Mouse (Mus musculus): ENCODE data around the gene Fbn1. TPM values are rescaled to one million over a fixed set of nuclear protein-coding genes. Genes with fewer than 3 reads are reported as not detected.

Gene Fbn1
- total and polyA plus RNA-seq, 2 experiments from 2014 or later = 12.7 to 127 TPM

- 66% methylated on average over 3 of the region's 3 CpGs for WGBS
- DNase-seq (ENCODE audit: low spot score) (no peak), ATAC-seq (ENCODE audit: insufficient read depth, low read depth) (no peak)
- H3K9me3 ChIP-seq (replicated peaks; ENCODE audit: control insufficient read depth, low read length) = no peaks in the 10 kb centered on the region
- H3K36me3 ChIP-seq (replicated peaks; ENCODE audit: control insufficient read depth, insufficient read depth, low read length) = peaks cover 18% of the 10 kb centered on the region
- no peak overlapping the region for H3K27ac ChIP-seq (ENCODE audit: low read depth)
- H3K4me3 ChIP-seq (ENCODE audit: low read depth, low read length) = no peak overlapping the region
- no peak overlapping the region for H3K9ac ChIP-seq (replicated peaks; ENCODE audit: low read depth, low read length)
- no peak for TF ChIP-seq CTCF (IDR thresholded peaks at IDR 0.05; ENCODE audit: low read depth)
- no peak for TF ChIP-seq EP300 (IDR thresholded peaks at IDR 0.05; ENCODE audit: low read depth)
- no peaks in the 10 kb centered on the region for H3K4me1 ChIP-seq (ENCODE audit: control insufficient read depth, insufficient read depth)
- H3K4me2 ChIP-seq (ENCODE audit: low read depth, low read length) = no peak overlapping the region
- no peaks in the 10 kb centered on the region for H3K27me3 ChIP-seq (ENCODE audit: control insufficient read depth, insufficient read depth, low read length)
These were observed 203.0 kb downstream of the Fbn1 start for GRCm38 (mm10) chr2:125304746-125305145.

- H3K4me1 ChIP-seq (ENCODE audit: control insufficient read depth, insufficient read depth) = no peaks in the 10 kb centered on the region
- no peak overlapping the region for H3K4me2 ChIP-seq (ENCODE audit: low read depth, low read length)
- H3K27me3 ChIP-seq (ENCODE audit: control insufficient read depth, insufficient read depth, low read length) = no peaks in the 10 kb centered on the region
- H3K9ac ChIP-seq (replicated peaks; ENCODE audit: low read depth, low read length) = no peak overlapping the region
- 56% methylated on average over 5 of the region's 5 CpGs for WGBS
- ATAC-seq (ENCODE audit: insufficient read depth, low read depth) = no peak; the same call in 1 of the 2 replicates
- peak overlapping the region; percentile 25; the same call in 1 of the 2 replicates for H3K27ac ChIP-seq (ENCODE audit: low read depth)
- H3K36me3 ChIP-seq (replicated peaks; ENCODE audit: control insufficient read depth, insufficient read depth, low read length) = peaks cover 9% of the 10 kb centered on the region
- peak; percentile 17 for DNase-seq (ENCODE audit: low spot score)
- no peak overlapping the region for H3K4me3 ChIP-seq (ENCODE audit: low read depth, low read length)
- TF ChIP-seq CTCF (IDR thresholded peaks at IDR 0.05; ENCODE audit: low read depth) (peak; percentile 30), EP300 (IDR thresholded peaks at IDR 0.05; ENCODE audit: low read depth) (no peak)
- H3K9me3 ChIP-seq (replicated peaks; ENCODE audit: control insufficient read depth, low read length) = no peaks in the 10 kb centered on the region
These were observed 203.9 kb downstream of the Fbn1 start for GRCm38 (mm10) chr2:125303764-125304384.

- DNase-seq (ENCODE audit: low spot score) (no peak), ATAC-seq (ENCODE audit: insufficient read depth, low read depth) (no peak)
- WGBS = 73% methylated on average over 8 of the region's 8 CpGs
- H3K4me2 ChIP-seq (ENCODE audit: low read depth, low read length) = no peak overlapping the region
- H3K27me3 ChIP-seq (ENCODE audit: control insufficient read depth, insufficient read depth, low read length) = no peaks in the 10 kb centered on the region
- H3K9me3 ChIP-seq (replicated peaks; ENCODE audit: control insufficient read depth, low read length) = no peaks in the 10 kb centered on the region
- no peaks in the 10 kb centered on the region for H3K4me1 ChIP-seq (ENCODE audit: control insufficient read depth, insufficient read depth)
- H3K27ac ChIP-seq (ENCODE audit: low read depth) = no peak overlapping the region
- no peak overlapping the region for H3K9ac ChIP-seq (replicated peaks; ENCODE audit: low read depth, low read length)
- H3K36me3 ChIP-seq (replicated peaks; ENCODE audit: control insufficient read depth, insufficient read depth, low read length) = 0 out of 2 replicates have a peak, but pooled peaks cover 7% of the 10 kb centered on the region
- TF ChIP-seq EP300 (IDR thresholded peaks at IDR 0.05; ENCODE audit: low read depth) (no peak), CTCF (IDR thresholded peaks at IDR 0.05; ENCODE audit: low read depth) (no peak)
- no peak overlapping the region for H3K4me3 ChIP-seq (ENCODE audit: low read depth, low read length)
These were observed 205.2 kb downstream of the Fbn1 start for GRCm38 (mm10) chr2:125302625-125302924.

GRCm38 (mm10) chr2:125301877-125302624, 205.7 kb downstream of the Fbn1 start:
- H3K36me3 ChIP-seq (replicated peaks; ENCODE audit: control insufficient read depth, insufficient read depth, low read length) = 0 out of 2 replicates have a peak, but pooled peaks cover 7% of the 10 kb centered on the region
- ATAC-seq (ENCODE audit: insufficient read depth, low read depth) (no peak), DNase-seq (ENCODE audit: low spot score) (no peak)
- no peak overlapping the region for H3K4me2 ChIP-seq (ENCODE audit: low read depth, low read length)
- no peak overlapping the region for H3K27ac ChIP-seq (ENCODE audit: low read depth)
- no peaks in the 10 kb centered on the region for H3K4me1 ChIP-seq (ENCODE audit: control insufficient read depth, insufficient read depth)
- H3K4me3 ChIP-seq (ENCODE audit: low read depth, low read length) = no peak overlapping the region
- no peaks in the 10 kb centered on the region for H3K27me3 ChIP-seq (ENCODE audit: control insufficient read depth, insufficient read depth, low read length)
- 74% methylated on average over 9 of the region's 9 CpGs for WGBS
- H3K9me3 ChIP-seq (replicated peaks; ENCODE audit: control insufficient read depth, low read length) = no peaks in the 10 kb centered on the region
- no peak overlapping the region for H3K9ac ChIP-seq (replicated peaks; ENCODE audit: low read depth, low read length)
- TF ChIP-seq CTCF (IDR thresholded peaks at IDR 0.05; ENCODE audit: low read depth) = no peak
- no peak for TF ChIP-seq EP300 (IDR thresholded peaks at IDR 0.05; ENCODE audit: low read depth)

- Histone ChIP-seq H3K4me1 (ENCODE audit: control insufficient read depth, insufficient read depth) (no peaks in the 10 kb centered on the region), H3K4me2 (ENCODE audit: low read depth, low read length) (no peak overlapping the region), H3K27me3 (ENCODE audit: control insufficient read depth, insufficient read depth, low read length) (no peaks in the 10 kb centered on the region), H3K9ac (replicated peaks; ENCODE audit: low read depth, low read length) (no peak overlapping the region), H3K27ac (ENCODE audit: low read depth) (no peak overlapping the region), H3K4me3 (ENCODE audit: low read depth, low read length) (no peak overlapping the region), H3K36me3 (replicated peaks; ENCODE audit: control insufficient read depth, insufficient read depth, low read length) (0 out of 2 replicates have a peak, but pooled peaks cover 4% of the 10 kb centered on the region), H3K9me3 (replicated peaks; ENCODE audit: control insufficient read depth, low read length) (no peaks in the 10 kb centered on the region)
- no peak for TF ChIP-seq CTCF (IDR thresholded peaks at IDR 0.05; ENCODE audit: low read depth)
- TF ChIP-seq EP300 (IDR thresholded peaks at IDR 0.05; ENCODE audit: low read depth) = no peak
- WGBS = 83% methylated on average over 1 of the region's 1 CpGs
- no peak for DNase-seq (ENCODE audit: low spot score)
- ATAC-seq (ENCODE audit: insufficient read depth, low read depth) = no peak
These were observed 209.0 kb downstream of the Fbn1 start for GRCm38 (mm10) chr2:125298841-125299240.
